Comparison of ENCODE assay signal across 24 mouse cellular contexts in genomic region chr3:145171390-145172060, GRCm38 (mm10). TPM values are rescaled to one million over a fixed set of nuclear protein-coding genes. Genes with fewer than 3 reads are reported as not detected.
DNase-seq lines count a peak whose midpoint lies in the region; ATAC-seq and TF ChIP-seq lines count a peak whose summit lies in the region.
"Had no signal": no experiment of that assay in that cellular context is flagged by ENCODE, and none has a peak within 500 bp of the region (broad histone marks: within the 10 kb centered on the region; RNA-seq: fewer than 3 reads in every experiment).

No protein-coding gene starts in this region.

- no peaks in the 10 kb centered on the region for H3K79me2 ChIP-seq in CH12.LX (replicated peaks; ENCODE audit: control insufficient read depth, extremely low read depth, insufficient read depth, poor library complexity, severe bottlenecking)

- dilution Hi-C loops in CH12.LX (cut with MboI; ENCODE audit: extremely low pct_ligation_motif_present, extremely low pct_unique_long_range_greater_than_20kb, low sequenced_read_pairs), result no loop called here

- H3K4me2 ChIP-seq in liver, postnatal 0 days (ENCODE audit: low read depth, low read length), result no peak overlapping the region
- no peak overlapping the region for H3K4me2 ChIP-seq in CH12.LX (ENCODE audit: insufficient read depth, low read depth, poor library complexity, severe bottlenecking)
- H3K4me2 ChIP-seq in limb, embryonic 11.5 days (ENCODE audit: low read depth, severe bottlenecking), result no peak overlapping the region
- H3K4me2 ChIP-seq: embryonic facial prominence, embryonic 13.5 days; embryonic facial prominence, embryonic 15.5 days; forebrain, embryonic 12.5 days had no signal

- TF ChIP-seq CTCF in liver, postnatal 0 days (IDR thresholded peaks at IDR 0.05; ENCODE audit: low read depth), result no peak
- TF ChIP-seq CTCF in CH12.LX (conservative IDR thresholded peaks at IDR 0.05 in 1 of 2, IDR thresholded peaks at IDR 0.05 in 1 of 2; ENCODE audit: low read depth in 2 of 2, low read length in 2 of 2), result no peak

- TF ChIP-seq RAD21 in CH12.LX (IDR thresholded peaks at IDR 0.05; ENCODE audit: low read depth, low read length), result no peak

- no peaks in the 10 kb centered on the region for H3K36me3 ChIP-seq in liver, postnatal 0 days (replicated peaks; ENCODE audit: insufficient read depth, low read length)
- H3K36me3 ChIP-seq in CH12.LX (replicated peaks in 1 of 2; ENCODE audit: control insufficient read depth in 1 of 2, insufficient read depth in 1 of 2, low read length in 1 of 2), result no peaks in the 10 kb centered on the region
- H3K36me3 ChIP-seq in limb, embryonic 11.5 days (ENCODE audit: control insufficient read depth, insufficient read depth, low read length), result no peaks in the 10 kb centered on the region
- H3K36me3 ChIP-seq: embryonic facial prominence, embryonic 13.5 days; embryonic facial prominence, embryonic 15.5 days; forebrain, embryonic 10.5 days; forebrain, embryonic 12.5 days had no signal

- peak; percentile 1 for DNase-seq in liver, postnatal 0 days
- DNase-seq in liver (no peak), CH12.LX (ENCODE audit: extremely low read depth) (peak; percentile 72)
- peak; percentile 8 for DNase-seq in limb, embryonic 11.5 days (ENCODE audit: low spot score)
- no peak for DNase-seq in ovary, postnatal 10 days (ENCODE audit: low spot score)
- DNase-seq: adrenal gland, adult 2 months; adrenal gland, postnatal 10 days; adrenal gland, postnatal 25 days; B cell, adult 2 months; cerebellum, adult 11 months; cerebellum, adult 18-20 months; cerebellum, adult 8-10 months; cerebellum, adult 9-11 months; cerebellum, postnatal 14 days; cerebellum, postnatal 36 days; embryo, embryonic 11 days had no signal

- no peaks in the 10 kb centered on the region for H3K4me1 ChIP-seq in liver, postnatal 0 days (ENCODE audit: insufficient read depth)
- H3K4me1 ChIP-seq in CH12.LX (ENCODE audit: control insufficient read depth in 1 of 2, insufficient read depth in 2 of 2), result peaks cover 24 to 70% of the 10 kb centered on the region in 2 experiments
- no peaks in the 10 kb centered on the region for H3K4me1 ChIP-seq in limb, embryonic 11.5 days (ENCODE audit: control insufficient read depth, insufficient read depth, low read length)
- H3K4me1 ChIP-seq: forebrain, embryonic 10.5 days; forebrain, embryonic 12.5 days had no signal

- TF ChIP-seq EP300 in liver, postnatal 0 days (IDR thresholded peaks at IDR 0.05; ENCODE audit: low read depth), result no peak
- TF ChIP-seq EP300 in CH12.LX (IDR thresholded peaks at IDR 0.05; ENCODE audit: low read length), result peak; percentile 4; the same call in 1 of the 2 replicates

- H3K9ac ChIP-seq in liver, postnatal 0 days (replicated peaks), result no peak overlapping the region
- no peak overlapping the region for H3K9ac ChIP-seq in CH12.LX (ENCODE audit: insufficient read depth, low read depth)
- no peak overlapping the region for H3K9ac ChIP-seq in limb, embryonic 11.5 days (ENCODE audit: low read length)
- H3K9ac ChIP-seq: embryonic facial prominence, embryonic 13.5 days; embryonic facial prominence, embryonic 15.5 days; forebrain, embryonic 12.5 days had no signal

- no peak overlapping the region for H3K4me3 ChIP-seq in liver, postnatal 0 days (ENCODE audit: low read depth, low read length)
- no peak overlapping the region for H3K4me3 ChIP-seq in CH12.LX (replicated peaks in 1 of 3; ENCODE audit: low read depth in 2 of 3, low read length in 2 of 3, poor library complexity in 1 of 3)
- no peak overlapping the region for H3K4me3 ChIP-seq in limb, embryonic 11.5 days (ENCODE audit: low read depth, low read length)
- H3K4me3 ChIP-seq: embryonic facial prominence, embryonic 13.5 days; embryonic facial prominence, embryonic 15.5 days; erythroblast, embryonic 14.5 days; forebrain, embryonic 10.5 days; forebrain, embryonic 12.5 days had no signal

- no peak for ATAC-seq in liver, postnatal 0 days
- no peak for ATAC-seq in limb, embryonic 11.5 days (ENCODE audit: insufficient number of reproducible peaks, low FRiP score, low TSS enrichment, low read depth)
- ATAC-seq: CD4-positive, CD25-positive, alpha-beta regulatory T cell, adult 4 months; forebrain, embryonic 14.5 days; forebrain, embryonic 16.5 days had no signal

- whole genome bisulfite sequencing in liver, postnatal 0 days (ENCODE audit: insufficient replicate concordance), result 52% methylated on average over 4 of the region's 4 CpGs
- 85% methylated on average over 4 of the region's 4 CpGs for WGBS in limb, embryonic 11.5 days

- H3K9me3 ChIP-seq in liver, postnatal 0 days (ENCODE audit: low read length), result no peaks in the 10 kb centered on the region
- no peaks in the 10 kb centered on the region for H3K9me3 ChIP-seq in CH12.LX (replicated peaks; ENCODE audit: low read length)
- H3K9me3 ChIP-seq in limb, embryonic 11.5 days (ENCODE audit: control insufficient read depth, low read length), result no peaks in the 10 kb centered on the region
- H3K9me3 ChIP-seq: embryonic facial prominence, embryonic 13.5 days; embryonic facial prominence, embryonic 15.5 days; forebrain, embryonic 10.5 days; forebrain, embryonic 12.5 days had no signal

- in situ Hi-C loops in CH12.LX (cut with MboI; ENCODE audit: low pct_ligation_motif_present, low pct_unique_long_range_greater_than_20kb, low sequenced_read_pairs), result no loop called here

- no peaks in the 10 kb centered on the region for H3K27me3 ChIP-seq in liver, postnatal 0 days (ENCODE audit: insufficient read depth, low read length)
- no peaks in the 10 kb centered on the region for H3K27me3 ChIP-seq in CH12.LX (replicated peaks)
- H3K27me3 ChIP-seq in limb, embryonic 11.5 days (ENCODE audit: control insufficient read depth, insufficient read depth, low read length), result no peaks in the 10 kb centered on the region
- H3K27me3 ChIP-seq: embryonic facial prominence, embryonic 13.5 days; embryonic facial prominence, embryonic 15.5 days; forebrain, embryonic 12.5 days had no signal

- no peak overlapping the region for H3K27ac ChIP-seq in liver, postnatal 0 days (ENCODE audit: low read depth)
- H3K27ac ChIP-seq in CH12.LX (ENCODE audit: insufficient read depth, low read depth), result 0 out of 2 replicates have a peak overlapping the region, but pooled peaks have one; percentile 13
- H3K27ac ChIP-seq in limb, embryonic 11.5 days (replicated peaks; ENCODE audit: low read depth, low read length), result no peak overlapping the region
- H3K27ac ChIP-seq: embryonic facial prominence, embryonic 13.5 days; embryonic facial prominence, embryonic 15.5 days; forebrain, embryonic 10.5 days; forebrain, embryonic 12.5 days had no signal

- peak; percentile 63; the same call in 1 of the 2 replicates for TF ChIP-seq POLR2A in CH12.LX (IDR thresholded peaks at IDR 0.05; ENCODE audit: low read depth, low read length)

TF ChIP-seq in CH12.LX, 34 proteins besides CTCF, POLR2A, EP300 and RAD21:
- no peak for TF ChIP-seq MAFK (IDR thresholded peaks at IDR 0.05; ENCODE audit: insufficient replicate concordance, low read length)
- no peak for TF ChIP-seq JUN (IDR thresholded peaks at IDR 0.05; ENCODE audit: insufficient read depth, low read depth, low read length)
- no peak for TF ChIP-seq ZC3H11A (IDR thresholded peaks at IDR 0.05; ENCODE audit: low read depth, low read length)
- no peak for TF ChIP-seq E2F4 (IDR thresholded peaks at IDR 0.05; ENCODE audit: insufficient replicate concordance, low read depth, low read length)
- peak; percentile 84 for TF ChIP-seq MYC (IDR thresholded peaks at IDR 0.05; ENCODE audit: low read depth, low read length)
- TF ChIP-seq ZMIZ1 (IDR thresholded peaks at IDR 0.05; ENCODE audit: low read depth, low read length), result peak; percentile 96
- TF ChIP-seq ZKSCAN1 (IDR thresholded peaks at IDR 0.05; ENCODE audit: borderline replicate concordance, low read depth, low read length), result no peak
- TF ChIP-seq BHLHE40 (IDR thresholded peaks at IDR 0.05; ENCODE audit: low read depth, low read length), result no peak
- no peak for TF ChIP-seq NRF1 (IDR thresholded peaks at IDR 0.05; ENCODE audit: low read depth, low read length)
- no peak for TF ChIP-seq SMC3 (IDR thresholded peaks at IDR 0.05; ENCODE audit: low read depth, low read length)
- TF ChIP-seq UBTF (IDR thresholded peaks at IDR 0.05; ENCODE audit: low read depth, low read length), result no peak
- TF ChIP-seq POLR2AphosphoS2 (IDR thresholded peaks at IDR 0.05; ENCODE audit: low read depth, low read length), result no peak
- no peak for TF ChIP-seq JUND (conservative IDR thresholded peaks at IDR 0.05; ENCODE audit: low read depth, low read length)
- peak; percentile 86 for TF ChIP-seq MAX (IDR thresholded peaks at IDR 0.05; ENCODE audit: low read length)
- no peak for TF ChIP-seq SIN3A (IDR thresholded peaks at IDR 0.05; ENCODE audit: low read length)
- TF ChIP-seq HCFC1 (IDR thresholded peaks at IDR 0.05; ENCODE audit: low read depth, low read length), result no peak
- no peak for TF ChIP-seq MAZ (IDR thresholded peaks at IDR 0.05; ENCODE audit: low read depth, low read length)
- TF ChIP-seq NELFE (IDR thresholded peaks at IDR 0.05; ENCODE audit: low read depth, low read length), result no peak
- no peak for TF ChIP-seq USF1 (IDR thresholded peaks at IDR 0.05; ENCODE audit: low read depth, low read length)
- no peak for TF ChIP-seq MXI1 (IDR thresholded peaks at IDR 0.05; ENCODE audit: low read depth, low read length)
- TF ChIP-seq USF2 (conservative IDR thresholded peaks at IDR 0.05; ENCODE audit: low read depth, low read length), result no peak
- peak; percentile 46; the same call in 1 of the 2 replicates for TF ChIP-seq IRF4 (IDR thresholded peaks at IDR 0.05; ENCODE audit: low read depth, low read length)
- 0 out of 2 replicates have a peak, but pooled peaks have one; percentile 33 for TF ChIP-seq MEF2A (IDR thresholded peaks at IDR 0.05; ENCODE audit: borderline replicate concordance, low read depth, low read length)
- TF ChIP-seq GABPA (IDR thresholded peaks at IDR 0.05; ENCODE audit: insufficient replicate concordance, low read depth, low read length), result no peak
- TF ChIP-seq CHD2 (IDR thresholded peaks at IDR 0.05; ENCODE audit: low read length), result no peak
- TF ChIP-seq PAX5 (IDR thresholded peaks at IDR 0.05; ENCODE audit: low read length), result no peak
- no peak; the same call in 1 of the 2 replicates for TF ChIP-seq TBP (conservative IDR thresholded peaks at IDR 0.05; ENCODE audit: low read depth, low read length)

RNA-seq across cellular contexts. Expression of gene Odf2l, which starts 53.1 kb away (rescaled TPM):
- polyA plus RNA-seq in liver, postnatal 0 days (2015; fragmentation: Nextera tagmentation; extraction: Ambion mirVana), result 5.4 and 5.6 TPM in 2 replicates
- total RNA-seq in CH12.LX (2012; rRNA removed) (22.6 and 26.1 TPM in 2 replicates), CH12.LX (2014; rRNA removed) (51.1 and 53.9 TPM in 2 replicates)
- polyA plus RNA-seq in CH12.LX (2012; ENCODE audit: insufficient read length, low read depth), result 37.8 and 39.1 TPM in 2 replicates
- 20.7 and 20.9 TPM in 2 replicates for polyA plus RNA-seq in limb, embryonic 11.5 days (2014; fragmentation: Nextera tagmentation; extraction: Ambion mirVana)

Comparison
In these comparisons a context has a peak if more than half of its experiments do, and no peak if none do; other contexts are left out.
1. DNase-seq: peak in liver, postnatal 0 days (single experiment), CH12.LX (single experiment) and limb, embryonic 11.5 days (single experiment); none in liver (single experiment) and ovary, postnatal 10 days (single experiment).